Mouse (Mus musculus): ENCODE data around the gene Abr. TPM values are rescaled to one million over a fixed set of nuclear protein-coding genes. Genes with fewer than 3 reads are reported as not detected.
A peak's percentile ranks its signal among the peaks of the same experiment; 100 is the strongest.

Gene Abr
- total and polyA plus RNA-seq, 2 experiments from 2014 or later = 102 to 243 TPM

DNA sequence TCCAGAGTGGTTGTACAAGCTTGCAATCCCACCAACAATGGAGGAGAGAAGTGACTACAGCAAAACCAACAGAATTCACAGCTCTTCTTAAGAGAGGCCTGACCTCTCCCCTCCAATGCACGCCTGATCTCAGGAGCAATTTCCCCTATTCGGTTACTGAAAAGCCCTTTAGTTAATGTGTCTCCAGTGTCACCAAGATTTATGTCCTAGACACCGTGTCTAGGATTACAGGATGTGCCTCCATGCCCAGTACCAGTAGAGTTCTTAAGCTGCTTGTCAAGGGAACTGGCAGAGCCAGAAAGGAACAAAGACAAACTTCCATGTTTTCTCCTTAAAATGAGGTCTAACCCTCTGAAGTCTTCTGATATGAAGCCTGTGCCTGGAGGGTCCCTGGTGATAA is 36.0 kb downstream of the Abr start:
- no peaks in the 10 kb centered on the region for H3K27me3 ChIP-seq (ENCODE audit: insufficient read depth, low read length)
- no peak overlapping the region for H3K4me3 ChIP-seq (ENCODE audit: low read depth, low read length)
- no peaks in the 10 kb centered on the region for H3K4me1 ChIP-seq (ENCODE audit: insufficient read depth, low read length)
- no peak overlapping the region for H3K27ac ChIP-seq (ENCODE audit: low read depth, low read length)
- WGBS = 83% methylated on average over 3 of the region's 3 CpGs
- no peak overlapping the region for H3K9ac ChIP-seq (replicated peaks; ENCODE audit: low read length, poor library complexity, severe bottlenecking)
- no peaks in the 10 kb centered on the region for H3K36me3 ChIP-seq (ENCODE audit: insufficient read depth, low read length)
- H3K9me3 ChIP-seq (ENCODE audit: low read length) = no peaks in the 10 kb centered on the region
- no peak overlapping the region for H3K4me2 ChIP-seq (ENCODE audit: low read depth, low read length, poor library complexity, severe bottlenecking)
- DNase-seq (ENCODE audit: low spot score) (no peak), ATAC-seq (ENCODE audit: low FRiP score) (no peak)
- no peak for TF ChIP-seq CTCF (IDR thresholded peaks at IDR 0.05)

DNA sequence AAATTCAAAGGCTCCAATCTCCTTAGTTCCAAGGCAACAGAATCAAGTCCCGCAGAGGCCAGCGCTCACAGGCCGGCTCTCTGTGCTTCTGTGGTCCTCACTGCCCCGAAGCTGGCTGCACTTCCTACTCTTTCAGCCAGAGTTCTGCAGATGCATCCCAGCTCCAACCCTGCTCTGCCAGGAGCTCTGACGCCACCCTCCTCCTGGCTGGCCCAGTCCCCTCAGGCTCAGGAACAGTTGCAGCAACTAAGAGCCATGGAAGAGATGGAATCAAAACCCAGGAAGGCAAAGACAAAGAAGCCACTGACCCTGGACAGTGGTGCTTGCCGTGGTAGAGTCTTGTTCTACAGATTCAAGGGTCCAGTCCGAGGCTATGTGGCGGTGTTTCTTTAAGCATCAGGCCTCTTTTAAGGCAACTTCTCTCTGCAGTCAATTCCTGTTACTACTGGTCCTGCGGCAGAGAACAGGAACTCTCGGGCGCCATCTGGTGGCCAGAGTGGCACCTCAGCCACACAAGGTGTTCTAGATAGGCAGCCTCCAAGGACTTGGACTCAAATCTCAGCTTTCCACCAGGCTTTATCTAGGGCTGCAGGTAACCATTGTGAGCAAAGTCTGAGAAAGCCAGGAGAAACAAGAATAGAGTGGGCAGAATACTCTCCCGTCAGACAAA is 44.4 kb downstream of the Abr start:
- Histone ChIP-seq H3K27ac (ENCODE audit: low read depth, low read length) (no peak overlapping the region; the same call in 1 of the 2 replicates), H3K9ac (replicated peaks; ENCODE audit: low read length, poor library complexity, severe bottlenecking) (no peak overlapping the region), H3K36me3 (ENCODE audit: insufficient read depth, low read length) (no peaks in the 10 kb centered on the region), H3K4me3 (ENCODE audit: low read depth, low read length) (no peak overlapping the region), H3K4me1 (ENCODE audit: insufficient read depth, low read length) (no peaks in the 10 kb centered on the region; the same call in 1 of the 2 replicates), H3K9me3 (ENCODE audit: low read length) (no peaks in the 10 kb centered on the region), H3K4me2 (ENCODE audit: low read depth, low read length, poor library complexity, severe bottlenecking) (no peak overlapping the region), H3K27me3 (ENCODE audit: insufficient read depth, low read length) (no peaks in the 10 kb centered on the region)
- ATAC-seq (ENCODE audit: low FRiP score) (peak; percentile 56; the same call in 1 of the 2 replicates), DNase-seq (ENCODE audit: low spot score) (peak; percentile 94)
- peak; percentile 98 for TF ChIP-seq CTCF (IDR thresholded peaks at IDR 0.05)
- 31% methylated on average over 12 of the region's 12 CpGs for whole genome bisulfite sequencing

DNA sequence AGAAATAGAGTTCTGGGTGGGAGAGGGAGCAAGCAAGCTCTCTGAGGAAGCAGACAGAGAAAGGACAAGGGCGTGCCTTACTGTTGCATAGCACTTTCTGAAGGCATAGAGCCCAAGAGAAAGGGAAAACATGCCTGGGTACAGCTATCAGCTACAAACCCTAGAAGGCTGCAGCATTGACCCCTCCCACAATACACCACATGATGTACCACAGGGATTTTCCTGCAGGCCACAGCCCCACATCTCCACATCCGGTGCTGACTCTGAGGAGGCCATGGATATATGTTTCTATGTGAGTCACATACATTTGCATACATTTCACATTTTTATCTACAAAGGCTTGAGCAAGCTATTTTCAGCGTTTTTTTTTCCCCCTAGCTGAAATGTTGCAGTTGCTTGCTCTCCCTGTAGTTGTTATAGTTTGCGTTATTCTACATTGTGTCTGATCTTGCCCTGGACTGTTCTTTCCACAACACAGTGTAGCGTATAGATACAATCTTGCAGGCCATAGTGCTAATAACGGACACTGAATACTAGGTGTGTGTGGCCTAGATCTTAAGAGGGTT is 49.2 kb downstream of the Abr start:
- no peak overlapping the region for H3K4me2 ChIP-seq (ENCODE audit: low read depth, low read length, poor library complexity, severe bottlenecking)
- H3K9ac ChIP-seq (replicated peaks; ENCODE audit: low read length, poor library complexity, severe bottlenecking) = no peak overlapping the region
- 82% methylated on average over 6 of the region's 6 CpGs for WGBS
- no peak overlapping the region for H3K27ac ChIP-seq (ENCODE audit: low read depth, low read length)
- TF ChIP-seq CTCF (IDR thresholded peaks at IDR 0.05) = no peak
- no peaks in the 10 kb centered on the region for H3K9me3 ChIP-seq (ENCODE audit: low read length)
- no peak for DNase-seq (ENCODE audit: low spot score)
- no peak overlapping the region for H3K4me3 ChIP-seq (ENCODE audit: low read depth, low read length)
- no peaks in the 10 kb centered on the region for H3K27me3 ChIP-seq (ENCODE audit: insufficient read depth, low read length)
- no peaks in the 10 kb centered on the region for H3K36me3 ChIP-seq (ENCODE audit: insufficient read depth, low read length)
- ATAC-seq (ENCODE audit: low FRiP score) = no peak
- H3K4me1 ChIP-seq (ENCODE audit: insufficient read depth, low read length) = peaks cover 8% of the 10 kb centered on the region

DNA sequence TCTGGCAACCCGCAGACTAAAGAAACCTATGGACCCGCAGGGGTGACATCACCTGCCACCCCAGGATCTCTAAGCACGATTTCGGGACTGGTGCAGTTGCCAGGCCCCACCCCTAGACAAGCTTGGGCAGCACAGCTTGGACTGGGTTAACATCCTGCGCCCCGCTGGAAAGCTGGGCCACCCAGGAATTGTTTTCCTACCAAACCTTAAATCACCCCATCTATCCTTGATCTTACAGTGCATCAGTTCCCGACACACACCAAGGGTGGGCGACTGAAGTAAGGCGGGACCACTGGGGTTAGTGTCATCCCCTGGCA is 50.5 kb downstream of the Abr start:
- Histone ChIP-seq H3K27me3 (ENCODE audit: insufficient read depth, low read length) (no peaks in the 10 kb centered on the region), H3K9me3 (ENCODE audit: low read length) (no peaks in the 10 kb centered on the region), H3K36me3 (ENCODE audit: insufficient read depth, low read length) (no peaks in the 10 kb centered on the region), H3K4me3 (ENCODE audit: low read depth, low read length) (peak overlapping the region; percentile 55), H3K4me1 (ENCODE audit: insufficient read depth, low read length) (peaks cover 8% of the 10 kb centered on the region), H3K4me2 (ENCODE audit: low read depth, low read length, poor library complexity, severe bottlenecking) (peak overlapping the region; percentile 86), H3K9ac (replicated peaks; ENCODE audit: low read length, poor library complexity, severe bottlenecking) (peak overlapping the region; percentile 85), H3K27ac (ENCODE audit: low read depth, low read length) (peak overlapping the region; percentile 67; the same call in 1 of the 2 replicates)
- ATAC-seq (ENCODE audit: low FRiP score) (no peak; the same call in 1 of the 2 replicates), DNase-seq (ENCODE audit: low spot score) (no peak)
- TF ChIP-seq CTCF (IDR thresholded peaks at IDR 0.05) = peak; percentile 0
- WGBS = 3% methylated on average over 9 of the region's 9 CpGs

DNA sequence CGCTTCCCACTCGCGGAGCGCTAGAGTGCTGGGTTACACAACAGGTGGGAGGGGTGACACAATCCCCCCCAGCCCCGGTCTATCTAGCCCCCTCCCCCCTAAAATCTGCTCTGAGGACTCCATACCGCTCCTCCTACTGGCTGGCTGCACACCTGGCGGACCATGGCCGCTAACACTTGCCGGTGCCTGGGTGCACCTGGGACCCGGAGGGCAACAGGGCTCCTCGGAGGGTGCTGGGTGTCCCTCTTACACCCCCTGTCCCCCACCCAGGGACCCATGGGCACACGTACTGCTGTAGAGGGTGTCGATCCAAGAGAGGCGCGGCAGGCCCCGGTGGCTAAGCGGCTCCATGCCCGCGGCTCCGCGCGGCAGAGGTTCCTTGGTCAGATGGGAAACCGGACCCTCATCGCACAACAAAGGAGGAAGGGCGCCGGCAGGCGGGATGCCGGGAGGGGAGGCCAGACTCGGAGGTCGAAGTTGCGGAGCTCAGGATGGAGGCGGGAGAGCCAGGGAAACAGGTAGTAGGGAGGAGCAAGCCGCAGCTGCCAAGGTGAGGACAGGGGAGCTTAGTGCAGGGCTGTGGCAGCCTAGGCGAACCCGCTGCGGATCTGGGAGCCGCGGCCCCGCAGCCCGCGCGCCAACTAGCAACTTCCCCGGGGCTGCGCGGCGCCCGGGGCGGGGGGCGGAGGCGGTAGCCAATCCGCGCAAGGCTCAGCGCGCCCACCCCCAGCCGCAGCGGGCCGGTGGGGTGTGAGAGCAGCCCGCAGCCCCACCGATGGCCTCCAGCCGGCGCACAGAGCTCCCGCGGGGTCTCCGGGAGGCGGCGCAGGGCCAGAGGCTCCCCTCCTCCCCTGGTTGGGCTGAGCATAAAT is 51.1 kb downstream of the Abr start:
- WGBS = 1% methylated on average over 52 of the region's 66 CpGs
- H3K27me3 ChIP-seq (ENCODE audit: insufficient read depth, low read length) = no peaks in the 10 kb centered on the region
- H3K4me2 ChIP-seq (ENCODE audit: low read depth, low read length, poor library complexity, severe bottlenecking) = peak overlapping the region; percentile 86
- no peaks in the 10 kb centered on the region for H3K36me3 ChIP-seq (ENCODE audit: insufficient read depth, low read length)
- H3K4me1 ChIP-seq (ENCODE audit: insufficient read depth, low read length) = peaks cover 8% of the 10 kb centered on the region
- H3K27ac ChIP-seq (ENCODE audit: low read depth, low read length) = peak overlapping the region; percentile 67
- peak overlapping the region; percentile 85 for H3K9ac ChIP-seq (replicated peaks; ENCODE audit: low read length, poor library complexity, severe bottlenecking)
- peak overlapping the region; percentile 55 for H3K4me3 ChIP-seq (ENCODE audit: low read depth, low read length)
- peak; percentile 81 for ATAC-seq (ENCODE audit: low FRiP score)
- H3K9me3 ChIP-seq (ENCODE audit: low read length) = no peaks in the 10 kb centered on the region
- peak; percentile 77 for DNase-seq (ENCODE audit: low spot score)
- peak; percentile 33 for TF ChIP-seq CTCF (IDR thresholded peaks at IDR 0.05)

Data from midbrain, postnatal 0 days (tissue).